Mouse (Mus musculus) spleen, postnatal 14 days (tissue): ENCODE data around the gene Neu2.

Experiments used
- DNase-seq, 2 experiments: peaks; one replicate each; pipeline ENCODE4 v3.0.0; 2021 to 2022; ENCODE audit warnings: low spot score in 2 of 2

Gene Neu2

GRCm38 (mm10) chr1:87614576-87615295, 105.0 kb downstream of the Neu2 start:
- DNase-seq: no peak

GRCm38 (mm10) chr1:87620211-87620668, 110.6 kb downstream of the Neu2 start, which contains the start of gene Inpp5d:
TSS of gene Inpp5d (plus strand) at chr1:87620312.
- DNase-seq: peak; percentile 41 to 50

GRCm38 (mm10) chr1:87620693-87621092, 111.0 kb downstream of the Neu2 start:
- no peak for DNase-seq

- DNase-seq: no peak
Observed at GRCm38 (mm10) chr1:87621146-87621857, 111.6 kb downstream of the Neu2 start.

GRCm38 (mm10) chr1:87621858-87622279, 112.2 kb downstream of the Neu2 start:
- DNase-seq: no peak

GRCm38 (mm10) chr1:87623977-87624666, 114.4 kb downstream of the Neu2 start:
- no peak for DNase-seq

- DNase-seq: no peak
Observed at GRCm38 (mm10) chr1:87624826-87625225, 115.1 kb downstream of the Neu2 start.

- DNase-seq: no peak
Observed at GRCm38 (mm10) chr1:87625254-87626025, 115.8 kb downstream of the Neu2 start.

- DNase-seq: peak; percentile 20 to 44
Observed at GRCm38 (mm10) chr1:87626344-87626743, 116.7 kb downstream of the Neu2 start.

GRCm38 (mm10) chr1:87628085-87628484, 118.4 kb downstream of the Neu2 start:
- no peak for DNase-seq

- no peak for DNase-seq
Observed at GRCm38 (mm10) chr1:87631584-87631983, 121.9 kb downstream of the Neu2 start.

- DNase-seq: no peak
Observed at GRCm38 (mm10) chr1:87632163-87632562, 122.5 kb downstream of the Neu2 start.

GRCm38 (mm10) chr1:87636716-87637117, 127.0 kb downstream of the Neu2 start:
- no peak for DNase-seq

- peak; percentile 55 to 68 for DNase-seq
Observed at GRCm38 (mm10) chr1:87637121-87637877, 127.6 kb downstream of the Neu2 start.

GRCm38 (mm10) chr1:87637878-87638600, 128.3 kb downstream of the Neu2 start:
- DNase-seq: no peak

- no peak for DNase-seq
Observed at GRCm38 (mm10) chr1:87639724-87640123, 130.0 kb downstream of the Neu2 start.

GRCm38 (mm10) chr1:87640165-87640661, 130.5 kb downstream of the Neu2 start:
- no peak for DNase-seq

- no peak for DNase-seq
Observed at GRCm38 (mm10) chr1:87643016-87643415, 133.3 kb downstream of the Neu2 start.

GRCm38 (mm10) chr1:87645041-87645440, 135.4 kb downstream of the Neu2 start:
- DNase-seq: no peak

- no peak for DNase-seq
Observed at GRCm38 (mm10) chr1:87645748-87646147, 136.1 kb downstream of the Neu2 start.
